Mouse (Mus musculus): ENCODE data around the gene Mis18bp1. TPM values are rescaled to one million over a fixed set of nuclear protein-coding genes. Genes with fewer than 3 reads are reported as not detected.

Gene Mis18bp1
- polyA plus RNA-seq (2014; fragmentation: Illumina TruSeq; extraction: RNeasy Lipid Tissue Mini Kit (QIAGEN cat#74804); ENCODE audit: low read depth, low replicate concordance) = 21.2 TPM

GRCm38 (mm10) chr12:65172021-65172951 is at the start of gene Mis18bp1:
Mis18bp1 (minus strand) TSS chr12:65172604.

Other genes starting within 250 kb of the Mis18bp1 start
- 35.1 TPM for gene Klhl28, start 207.1 kb downstream of the Mis18bp1 start, polyA plus RNA-seq (2014; fragmentation: Illumina TruSeq; extraction: RNeasy Lipid Tissue Mini Kit (QIAGEN cat#74804); ENCODE audit: low read depth, low replicate concordance)
- gene Togaram1, start 206.8 kb downstream of the Mis18bp1 start, polyA plus RNA-seq (2014; fragmentation: Illumina TruSeq; extraction: RNeasy Lipid Tissue Mini Kit (QIAGEN cat#74804); ENCODE audit: low read depth, low replicate concordance) = 70.7 TPM
- 216 TPM for gene Prpf39, start 136.3 kb downstream of the Mis18bp1 start, polyA plus RNA-seq (2014; fragmentation: Illumina TruSeq; extraction: RNeasy Lipid Tissue Mini Kit (QIAGEN cat#74804); ENCODE audit: low read depth, low replicate concordance)
- 205 TPM for gene Fkbp3, start 98.6 kb downstream of the Mis18bp1 start, polyA plus RNA-seq (2014; fragmentation: Illumina TruSeq; extraction: RNeasy Lipid Tissue Mini Kit (QIAGEN cat#74804); ENCODE audit: low read depth, low replicate concordance)
- 5.7 TPM for gene Fancm, start 97.0 kb downstream of the Mis18bp1 start, polyA plus RNA-seq (2014; fragmentation: Illumina TruSeq; extraction: RNeasy Lipid Tissue Mini Kit (QIAGEN cat#74804); ENCODE audit: low read depth, low replicate concordance)
- gene Wdr20rt, start 52.9 kb upstream of the Mis18bp1 start, polyA plus RNA-seq (2014; fragmentation: Illumina TruSeq; extraction: RNeasy Lipid Tissue Mini Kit (QIAGEN cat#74804); ENCODE audit: low read depth, low replicate concordance) = not detected

Data from sigmoid colon, adult 10 weeks (tissue).